In genomic region chr14:57540683-57541082, GRCm38 (mm10) we compare ENCODE assay signal across 24 mouse cellular contexts. TPM values are rescaled to one million over a fixed set of nuclear protein-coding genes. Genes with fewer than 3 reads are reported as not detected.
DNase-seq lines count a peak whose midpoint lies in the region; TF ChIP-seq lines count a peak whose summit lies in the region.
"Had no signal": no experiment of that assay in that cellular context is flagged by ENCODE, and none has a peak within 500 bp of the region (broad histone marks: within the 10 kb centered on the region; RNA-seq: fewer than 3 reads in every experiment).

No protein-coding gene starts in this region.

- no peak for TF ChIP-seq CTCF in cerebellum, adult 2 months (IDR thresholded peaks at IDR 0.05; ENCODE audit: borderline replicate concordance, insufficient read depth, low read depth, low read length)
- TF ChIP-seq CTCF in layer of hippocampus, adult 2 months (conservative IDR thresholded peaks at IDR 0.05) = no peak

- peak; percentile 48 to 59 for DNase-seq in cerebellum, adult 2 months
- DNase-seq in cerebellum, postnatal 14 days = no peak
- DNase-seq in layer of hippocampus, adult 2 months (ENCODE audit: low spot score in 2 of 2) = peak; percentile 44 to 54
- DNase-seq in layer of hippocampus, postnatal 10 days (ENCODE audit: low spot score in 2 of 2) = no peak
- peak; percentile 59 for DNase-seq in right cerebral cortex, adult 18-20 months
- DNase-seq in right cerebral cortex, postnatal 36 days (ENCODE audit: low spot score in 2 of 2) = no peak
- DNase-seq in telencephalon, adult 2 months (ENCODE audit: low read depth, low spot score) = peak; percentile 70
- DNase-seq: adrenal gland, postnatal 10 days; cerebellum, adult 8-10 months; gastrocnemius, postnatal 25 days; heart, adult 11 months; kidney, adult 18-20 months; lung, postnatal 4 days had no signal

- no peak overlapping the region for H3K4me3 ChIP-seq in cerebellum, adult 2 months (replicated peaks; ENCODE audit: insufficient read depth, low read depth, low read length)
- no peak overlapping the region for H3K4me3 ChIP-seq in layer of hippocampus, adult 2 months
- H3K4me3 ChIP-seq: forebrain, embryonic 13.5 days; heart, embryonic 10.5 days; heart, embryonic 15.5 days; kidney, embryonic 15.5 days; limb, embryonic 12.5 days; megakaryocyte, embryonic 14.5 days; midbrain, embryonic 12.5 days; myocyte; neural tube, embryonic 12.5 days had no signal

- H3K27me3 ChIP-seq in cerebellum, adult 2 months (ENCODE audit: control insufficient read depth, insufficient read depth, low read length) = no peaks in the 10 kb centered on the region
- H3K27me3 ChIP-seq: heart, embryonic 15.5 days; kidney, embryonic 15.5 days; megakaryocyte, embryonic 14.5 days; neural tube, embryonic 12.5 days; Patski had no signal

- H3K27ac ChIP-seq in cerebellum, adult 2 months (ENCODE audit: insufficient read depth, low read length) = peak overlapping the region; percentile 59
- peak overlapping the region; percentile 70 for H3K27ac ChIP-seq in layer of hippocampus, adult 2 months
- H3K27ac ChIP-seq: forebrain, embryonic 13.5 days; heart, embryonic 10.5 days; heart, embryonic 15.5 days; kidney, embryonic 15.5 days; limb, embryonic 12.5 days; midbrain, embryonic 12.5 days; neural tube, embryonic 12.5 days had no signal

- H3K4me1 ChIP-seq in cerebellum, adult 2 months (ENCODE audit: control insufficient read depth, insufficient read depth, low read length) = peaks cover 23% of the 10 kb centered on the region

- WGBS in cerebellum, adult 2 months = 34% methylated on average over 11 of the region's 11 CpGs

- no peak for TF ChIP-seq POLR2A in cerebellum, adult 2 months (IDR thresholded peaks at IDR 0.05; ENCODE audit: borderline replicate concordance, insufficient read depth, low read length)

RNA-seq across cellular contexts. Expression of gene Il17d, which starts 16.1 kb away (rescaled TPM):
- 20.6 and 21.8 TPM in 2 replicates for polyA plus RNA-seq in cerebellum, adult 2 months (2012; rRNA removed)
- total RNA-seq in layer of hippocampus, adult 2 months (2021) = 10 to 100 TPM; 11.2 to 12.3 TPM
- total RNA-seq in layer of hippocampus, postnatal 10 days (2021) = 10 to 100 TPM; 12.6 to 13.0 TPM
- total RNA-seq: liver, adult 2 months had no signal

RNA-seq across cellular contexts. Expression of gene Eef1akmt1, which starts 30.7 kb away (rescaled TPM):
- 52.5 and 52.9 TPM in 2 replicates for polyA plus RNA-seq in cerebellum, adult 2 months (2012; rRNA removed)
- 10 to 100 TPM; 30.9 to 33.4 TPM for total RNA-seq in layer of hippocampus, adult 2 months (2021)
- 10 to 100 TPM; 27.7 to 35.0 TPM for total RNA-seq in layer of hippocampus, postnatal 10 days (2021)

Comparison
In these comparisons a context has a peak if more than half of its experiments do, and no peak if none do; other contexts are left out.
1. DNase-seq: peak in cerebellum, adult 2 months (2 of 2), layer of hippocampus, adult 2 months (2 of 2), right cerebral cortex, adult 18-20 months (single experiment) and telencephalon, adult 2 months (single experiment); none in cerebellum, postnatal 14 days (0 of 2), layer of hippocampus, postnatal 10 days (0 of 2) and right cerebral cortex, postnatal 36 days (0 of 2).